Mouse (Mus musculus): ENCODE data around the gene Pawr.
"Not testable (repeated sequence)": the region's sequence is repeated elsewhere in the genome, so short reads cannot be mapped to it uniquely, and the experiment has no call there.

Pawr gene

DNA sequence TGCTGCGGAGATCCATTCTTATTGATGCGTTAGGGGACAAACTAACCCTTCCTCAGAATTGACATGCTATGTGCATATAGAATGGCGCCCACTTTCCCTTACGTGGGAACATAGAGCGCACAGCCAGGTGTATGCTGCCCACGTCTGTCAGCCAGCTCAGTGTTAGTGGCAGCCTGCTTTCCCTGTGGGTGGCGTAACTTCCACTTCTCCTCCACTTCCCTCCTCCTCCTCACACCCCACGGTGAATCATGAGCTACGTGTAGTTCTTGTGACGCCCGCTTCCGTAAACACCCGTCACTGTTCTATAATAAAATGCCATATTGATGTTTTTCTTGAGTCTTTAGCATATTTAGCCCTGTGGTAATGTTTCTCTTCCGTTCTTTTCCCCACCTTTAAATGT is 63.7 kb downstream of the Pawr start:
- no peak for DNase-seq

DNA sequence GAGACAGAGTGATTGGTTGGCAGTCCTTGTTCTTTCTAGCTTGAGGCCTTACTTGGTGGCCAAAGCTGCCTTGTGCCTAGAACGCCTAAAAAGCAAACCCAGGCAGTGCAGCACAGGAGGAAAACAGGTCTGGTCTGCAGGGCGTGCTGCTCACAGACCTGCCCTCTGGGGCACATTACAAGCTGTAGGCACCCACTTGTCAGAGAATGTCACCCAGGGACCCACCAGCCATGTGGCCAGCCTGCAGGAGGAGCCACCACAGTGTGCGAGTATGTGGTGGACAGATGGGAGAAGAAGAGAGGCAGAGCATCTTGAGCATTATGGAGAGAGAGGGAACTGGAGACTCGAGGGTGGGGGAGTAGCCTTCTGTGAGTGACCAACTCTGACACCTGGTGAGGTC is 70.8 kb downstream of the Pawr start:
- DNase-seq = no peak

DNA sequence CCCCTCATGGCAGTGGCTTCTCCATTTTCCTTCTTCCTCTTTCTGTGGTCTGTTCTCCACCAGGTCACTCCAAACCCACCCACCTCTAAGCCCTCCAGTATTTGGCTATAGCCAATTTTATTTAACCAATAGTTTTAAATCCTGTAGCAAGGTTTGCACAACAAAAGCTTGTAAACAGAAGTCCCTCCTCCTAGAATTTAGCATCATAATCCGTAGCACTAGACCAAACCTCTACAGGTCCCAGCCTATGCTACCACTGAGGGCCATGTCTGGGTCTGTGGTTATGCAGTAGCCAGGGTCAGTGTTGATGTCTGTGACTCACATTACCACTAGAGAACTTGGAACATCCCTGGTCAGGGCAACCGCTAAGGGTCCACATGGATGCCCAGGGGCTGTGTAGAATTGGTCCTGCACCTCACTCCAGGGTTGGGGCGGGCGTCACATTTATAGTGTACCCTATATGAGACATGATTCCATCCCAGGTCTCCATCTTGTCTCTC is 71.5 kb downstream of the Pawr start:
- no peak for DNase-seq

DNA sequence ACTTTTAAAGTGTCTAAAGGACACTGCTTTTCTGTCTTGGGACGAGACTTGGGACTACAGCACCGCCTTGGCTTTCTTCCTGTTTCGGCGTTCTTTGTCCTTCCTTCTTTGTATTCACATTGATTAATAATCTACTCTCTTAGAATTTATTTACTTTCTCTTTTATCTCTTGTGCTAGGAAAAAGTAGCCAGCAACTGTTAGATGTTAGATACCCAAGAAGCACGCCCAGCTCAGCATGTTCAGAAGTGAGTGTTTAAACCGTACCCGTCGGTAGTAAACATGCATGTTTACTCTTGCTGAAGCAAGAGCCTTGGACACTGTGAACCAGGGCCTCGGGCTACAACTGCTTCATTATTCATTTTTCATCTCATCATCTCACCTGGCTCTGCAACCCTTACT is 72.2 kb downstream of the Pawr start:
- DNase-seq = no peak

DNA sequence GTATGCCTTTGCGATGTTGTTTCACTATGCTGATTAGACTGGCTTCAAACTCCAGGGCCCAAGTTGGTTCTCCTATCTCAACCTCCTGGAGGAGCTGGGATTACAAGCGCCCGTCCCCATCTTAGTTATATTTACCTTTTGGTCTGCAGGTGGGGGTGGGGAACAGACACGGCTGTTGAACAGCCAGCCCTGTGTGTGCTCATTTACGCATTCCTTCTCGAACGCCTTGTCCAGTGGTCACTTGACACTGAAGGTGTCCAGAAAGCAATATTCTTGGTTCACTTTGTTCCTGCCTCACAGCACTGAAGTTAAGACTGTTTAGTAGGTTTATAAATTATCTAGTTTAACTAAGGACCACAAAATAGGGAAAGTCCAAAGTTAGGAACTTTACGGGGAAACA is 73.2 kb downstream of the Pawr start:
- DNase-seq = no peak

DNA sequence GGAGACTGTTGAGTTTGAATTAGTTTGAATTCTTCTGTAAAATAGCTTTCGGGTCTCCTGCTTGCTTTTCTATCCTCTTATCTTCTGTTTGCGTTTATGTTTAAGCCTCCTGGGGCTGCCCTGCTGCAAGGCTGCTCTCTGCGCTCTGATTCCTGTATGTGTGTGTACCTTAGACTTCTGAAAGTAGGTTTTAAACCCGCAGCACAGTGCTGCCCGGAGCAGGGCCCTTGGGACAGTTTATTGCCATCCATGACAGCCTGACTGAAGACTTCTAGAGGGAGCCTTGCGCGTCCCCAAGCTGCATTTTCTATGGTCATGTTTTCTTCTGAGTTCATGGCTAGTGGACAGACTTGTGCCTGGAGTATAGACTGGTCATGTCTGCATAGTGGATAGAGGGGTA is 74.0 kb downstream of the Pawr start:
- no peak for DNase-seq

DNA sequence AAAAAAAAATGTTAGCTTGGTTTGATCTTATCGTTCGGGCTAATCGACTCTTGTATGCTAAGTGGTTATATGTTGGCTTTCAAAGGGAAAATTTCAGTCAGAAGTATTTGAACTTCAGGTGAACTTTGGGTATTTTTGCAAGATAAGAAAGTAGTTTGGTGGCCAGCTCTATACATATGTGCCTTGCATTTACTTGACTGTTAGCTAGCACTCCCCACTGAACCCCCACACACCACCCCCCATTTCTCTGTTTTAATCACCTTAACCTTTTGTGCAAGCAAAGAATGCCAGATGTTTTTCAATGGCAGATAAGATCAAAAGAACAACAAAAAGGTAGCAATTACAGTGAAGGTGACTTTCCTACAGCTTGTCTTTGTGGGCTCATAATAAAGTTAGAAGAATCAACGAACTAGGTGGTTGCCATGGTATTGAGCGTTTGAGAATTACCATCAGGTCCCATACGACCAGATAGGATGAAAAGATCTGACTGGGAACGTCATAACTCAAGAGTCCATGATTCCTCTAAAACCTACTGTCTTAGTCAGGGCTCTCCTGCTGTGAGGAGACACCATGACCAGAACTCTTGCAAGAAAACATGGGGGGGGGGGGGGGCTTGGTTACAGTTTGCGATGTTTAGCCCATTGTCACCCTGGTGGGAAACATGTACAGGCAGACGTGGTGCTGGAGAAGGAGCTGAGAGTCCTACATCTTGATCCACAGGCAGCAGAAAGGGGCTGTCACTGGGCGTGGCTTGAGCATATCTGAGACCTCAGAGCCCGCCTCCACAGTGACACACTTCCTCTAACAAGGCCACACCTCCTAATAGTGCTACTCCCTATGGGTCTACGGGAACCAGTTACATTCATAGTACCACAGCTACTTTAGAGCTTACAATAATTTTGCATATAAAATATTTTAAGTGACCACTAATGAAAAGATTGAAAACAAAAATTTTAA is 75.2 kb downstream of the Pawr start:
- no peak for DNase-seq

DNA sequence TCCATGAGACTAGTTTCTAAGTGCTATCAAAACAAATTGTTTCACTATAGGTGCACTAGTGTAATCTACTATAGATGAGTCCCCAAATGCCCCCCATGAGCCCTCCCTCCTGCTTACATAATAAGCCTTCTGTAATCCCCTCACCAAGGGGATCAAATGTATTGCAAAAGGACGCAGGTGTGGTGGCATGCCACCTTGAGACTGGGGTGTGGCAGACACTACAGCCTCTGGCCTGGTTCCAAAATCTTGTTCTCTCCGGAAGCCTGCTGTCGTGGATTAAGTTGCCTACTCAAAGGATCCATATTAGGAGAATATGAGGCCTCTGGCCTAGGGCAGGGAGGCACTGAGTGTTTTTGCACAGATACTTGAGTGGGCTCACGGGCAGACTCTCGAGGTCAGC is 76.1 kb downstream of the Pawr start:
- DNase-seq = no peak

DNA sequence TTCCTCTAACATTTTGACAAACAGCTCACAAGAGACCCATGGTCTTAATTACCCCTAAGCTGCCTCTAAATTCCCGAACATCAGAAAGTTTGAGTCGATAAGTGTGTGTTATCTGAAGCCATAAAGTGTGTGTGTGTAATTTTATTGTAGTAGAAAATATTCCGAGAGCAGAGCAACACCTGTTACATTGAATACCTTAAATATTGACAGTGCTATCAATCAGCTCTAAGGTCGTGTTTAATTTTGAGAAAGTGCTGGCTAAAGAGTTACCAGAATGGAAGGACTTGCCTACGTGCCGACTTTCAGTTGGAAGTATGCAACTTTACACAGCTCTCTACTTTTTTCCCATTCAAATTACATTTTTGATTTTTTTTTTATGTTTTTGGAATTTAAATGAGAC is 76.5 kb downstream of the Pawr start:
- DNase-seq = no peak

DNA sequence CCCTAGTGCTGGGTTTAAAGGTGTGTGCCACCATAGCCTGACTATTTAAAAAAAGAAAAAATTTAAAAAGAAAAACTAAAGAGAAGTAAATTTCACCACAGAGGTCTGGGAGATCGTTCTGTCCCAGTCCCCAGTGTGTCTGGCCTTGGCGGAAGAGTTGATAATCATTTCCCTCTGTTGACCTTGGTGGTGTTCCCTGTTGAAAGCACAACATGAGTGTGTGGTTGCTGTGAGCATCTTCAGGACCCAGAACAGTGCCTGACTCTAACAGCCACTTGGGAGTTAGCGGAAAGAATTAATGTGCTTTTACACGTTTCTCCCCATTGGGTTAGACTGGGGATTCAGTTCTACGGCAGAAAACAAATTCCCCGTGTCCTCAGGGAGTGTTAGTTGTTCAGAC is 77.1 kb downstream of the Pawr start:
- DNase-seq = no peak

DNA sequence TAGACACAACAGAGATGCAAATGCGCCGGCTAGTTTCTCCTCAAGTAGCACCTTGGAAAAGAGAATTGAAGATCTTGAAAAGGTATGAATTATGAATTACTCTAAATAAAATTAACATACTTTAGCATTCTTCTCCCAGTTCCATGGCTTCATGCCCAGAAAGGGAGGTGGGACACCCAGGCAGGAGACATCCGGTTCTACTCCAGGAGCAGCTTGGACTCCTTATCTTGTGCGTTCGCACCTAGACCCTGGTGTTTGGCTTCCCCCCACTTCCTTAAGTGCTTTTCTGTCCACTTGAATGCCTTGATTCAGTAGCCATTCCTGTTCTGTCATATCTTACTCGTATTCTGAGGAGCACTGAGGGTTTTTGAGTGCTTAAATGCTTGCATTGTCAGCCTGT is 77.6 kb downstream of the Pawr start:
- no peak for DNase-seq

DNA sequence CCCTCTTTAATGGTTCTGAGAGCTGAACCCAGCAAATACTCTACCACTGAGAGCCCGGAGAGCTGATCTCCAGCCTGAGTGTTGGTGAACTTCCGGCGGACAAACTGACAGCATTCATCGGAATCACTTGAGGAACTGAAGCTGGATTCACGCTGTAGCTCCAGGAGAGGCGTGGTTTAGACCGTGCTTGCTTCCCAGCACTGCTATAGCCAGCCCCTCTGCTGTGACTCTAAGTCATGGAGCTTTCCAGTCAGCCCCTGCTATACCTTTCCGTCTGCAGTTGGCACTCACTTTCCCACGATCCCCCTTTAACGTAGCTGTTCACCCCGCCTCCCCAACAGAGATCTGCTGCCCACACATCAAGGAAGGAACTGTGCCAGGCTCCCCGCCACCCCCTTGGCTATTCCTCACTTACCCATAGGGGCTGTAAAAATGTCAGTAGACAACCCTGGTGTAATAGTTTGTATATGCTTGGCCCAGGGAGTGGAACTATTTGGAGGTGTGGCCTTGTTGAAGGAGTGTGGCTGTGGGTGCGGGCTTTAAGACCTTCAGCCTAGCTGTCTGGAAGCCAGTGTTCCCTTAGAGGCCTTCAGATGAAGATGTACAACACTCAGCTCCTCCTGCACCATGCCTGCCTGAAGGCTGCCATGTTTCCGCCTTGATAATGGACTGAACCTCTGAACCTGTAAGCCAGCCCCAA is 83.2 kb downstream of the Pawr start:
- no peak for DNase-seq

DNA sequence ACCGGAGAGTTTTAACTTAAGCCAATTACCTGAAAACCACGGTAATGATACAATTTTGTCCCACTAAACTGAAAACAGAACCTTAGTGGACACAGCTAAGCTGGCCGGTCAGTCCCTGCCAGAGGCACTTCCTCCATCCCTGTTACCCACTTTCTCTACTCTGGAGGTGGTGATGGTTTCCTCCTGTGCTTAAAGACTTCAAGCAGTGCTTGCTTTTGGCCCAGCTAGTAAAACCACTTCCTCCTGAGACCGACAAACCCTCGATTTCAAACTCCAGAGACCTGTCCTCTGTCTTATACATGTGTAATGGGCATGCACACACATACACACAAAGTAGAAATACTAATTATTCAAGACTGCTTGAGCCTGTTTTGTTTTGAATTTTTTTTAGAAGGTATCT is 85.5 kb downstream of the Pawr start:
- no peak for DNase-seq

DNA sequence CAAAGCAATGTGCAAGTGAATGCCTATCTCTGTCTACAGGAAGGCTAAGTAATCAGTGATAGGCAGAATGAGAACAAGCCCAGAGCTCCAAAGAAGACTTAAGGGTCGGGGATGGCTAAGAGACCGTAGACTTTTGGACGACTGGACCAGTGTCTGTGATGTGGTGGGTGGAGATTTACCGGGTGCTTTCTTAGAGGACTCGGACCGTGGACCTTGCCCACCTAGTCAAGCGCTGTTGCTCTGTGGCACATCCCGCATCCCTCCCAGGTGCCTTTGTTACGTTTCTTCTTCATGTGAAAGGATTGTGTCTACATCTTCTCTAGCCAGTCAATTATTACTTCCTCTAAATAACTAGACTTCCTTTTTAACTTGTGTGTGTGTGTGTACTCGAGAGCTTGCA is 98.6 kb downstream of the Pawr start:
- no peak for DNase-seq

DNA sequence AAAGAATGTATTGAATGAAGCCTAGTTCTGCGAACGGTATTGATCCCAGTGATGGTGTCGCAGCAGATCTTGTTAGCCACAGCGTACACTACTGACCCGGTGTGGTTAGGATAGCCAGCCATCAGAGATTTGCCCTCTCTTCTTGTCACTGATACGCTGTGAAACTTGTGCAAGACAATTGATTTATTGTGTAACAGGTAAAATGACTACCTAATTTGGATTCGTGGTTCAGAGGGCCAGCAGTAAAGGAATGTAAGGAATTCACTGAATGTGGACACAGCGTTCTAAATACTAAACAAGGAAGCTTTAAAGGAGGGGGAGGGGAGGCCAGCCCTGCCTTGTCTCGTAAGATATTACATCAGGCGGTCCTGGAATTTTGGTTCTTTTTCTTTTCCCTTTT is 100.3 kb downstream of the Pawr start:
- no peak for DNase-seq

DNA sequence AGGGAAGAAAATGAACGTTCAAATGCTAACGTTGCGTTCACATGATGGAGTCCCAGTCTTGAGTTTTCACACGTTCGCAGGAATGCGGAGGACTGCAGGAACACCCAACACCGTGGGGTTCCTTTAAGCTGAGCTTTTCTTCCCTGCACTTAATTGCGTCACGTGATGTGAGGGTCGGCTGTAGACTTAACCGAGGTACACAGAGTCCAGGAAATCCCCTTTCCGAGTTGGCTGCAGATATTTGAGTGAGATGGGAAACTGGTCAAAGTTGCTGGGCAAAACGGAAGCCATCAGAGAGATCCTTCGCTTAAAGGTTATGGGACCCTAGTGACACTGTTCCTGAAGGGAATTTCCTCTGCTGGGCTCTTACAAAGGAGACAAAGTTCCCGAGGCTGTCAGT is 102.1 kb downstream of the Pawr start:
- no peak for DNase-seq

DNA sequence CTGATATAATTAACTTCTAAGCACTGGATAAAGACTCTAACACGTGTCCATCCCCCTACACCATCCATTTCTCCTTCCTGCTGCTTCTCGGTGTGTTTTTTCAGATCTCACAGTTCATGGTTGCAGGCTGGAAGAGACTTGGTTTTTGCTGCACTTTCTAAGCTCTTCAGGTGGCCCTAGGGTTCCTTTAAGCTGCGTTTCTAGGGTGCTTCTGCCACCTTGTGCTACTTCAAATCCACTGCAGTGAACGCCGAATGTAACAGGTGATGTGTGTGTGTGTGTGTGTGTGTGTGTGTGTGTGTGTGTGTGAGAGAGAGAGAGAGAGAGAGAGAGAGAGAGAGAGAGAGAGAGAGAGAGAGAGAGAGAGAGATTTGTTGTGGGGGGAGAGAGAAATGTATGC is 103.7 kb downstream of the Pawr start:
- DNase-seq = no peak

DNA sequence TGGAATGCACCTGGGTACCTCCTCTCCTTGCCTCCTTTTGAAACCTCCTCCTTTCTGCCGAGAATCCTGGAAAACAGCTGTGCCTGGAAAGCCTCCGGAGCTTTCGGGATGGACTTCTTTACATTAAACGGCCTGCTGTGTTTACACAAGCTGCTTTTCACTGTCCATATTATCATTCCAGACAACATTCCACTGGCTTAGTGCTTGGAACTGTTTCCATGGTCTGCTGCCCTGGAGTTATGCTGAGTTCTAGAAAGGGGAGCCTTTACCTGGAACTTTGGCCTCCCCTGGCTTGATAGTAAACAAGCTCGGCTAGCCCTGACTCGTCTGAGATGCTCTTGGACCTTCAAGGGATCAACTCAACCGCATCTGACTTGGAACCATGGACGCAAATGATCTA is 104.4 kb downstream of the Pawr start:
- no peak for DNase-seq

DNA sequence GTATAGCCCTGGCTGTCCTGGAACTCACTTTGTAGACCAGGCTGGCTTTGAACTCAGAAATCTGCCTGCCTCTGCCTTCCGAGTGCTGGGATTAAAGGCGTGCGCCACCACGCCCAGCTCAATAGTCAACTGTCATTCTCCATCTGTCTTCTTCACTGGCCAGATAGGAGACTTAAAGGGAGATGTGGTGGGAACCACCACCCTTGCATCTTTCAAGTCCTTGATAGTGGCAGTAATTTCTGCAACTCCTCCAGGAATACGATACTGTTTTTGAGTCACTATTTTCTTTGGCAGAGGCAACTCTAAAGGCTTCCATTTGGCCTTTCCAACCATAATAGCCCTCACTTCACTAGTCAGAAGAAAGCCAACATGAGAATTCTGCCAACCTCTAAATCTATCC is 108.3 kb downstream of the Pawr start:
- DNase-seq = not testable (repeated sequence)

DNA sequence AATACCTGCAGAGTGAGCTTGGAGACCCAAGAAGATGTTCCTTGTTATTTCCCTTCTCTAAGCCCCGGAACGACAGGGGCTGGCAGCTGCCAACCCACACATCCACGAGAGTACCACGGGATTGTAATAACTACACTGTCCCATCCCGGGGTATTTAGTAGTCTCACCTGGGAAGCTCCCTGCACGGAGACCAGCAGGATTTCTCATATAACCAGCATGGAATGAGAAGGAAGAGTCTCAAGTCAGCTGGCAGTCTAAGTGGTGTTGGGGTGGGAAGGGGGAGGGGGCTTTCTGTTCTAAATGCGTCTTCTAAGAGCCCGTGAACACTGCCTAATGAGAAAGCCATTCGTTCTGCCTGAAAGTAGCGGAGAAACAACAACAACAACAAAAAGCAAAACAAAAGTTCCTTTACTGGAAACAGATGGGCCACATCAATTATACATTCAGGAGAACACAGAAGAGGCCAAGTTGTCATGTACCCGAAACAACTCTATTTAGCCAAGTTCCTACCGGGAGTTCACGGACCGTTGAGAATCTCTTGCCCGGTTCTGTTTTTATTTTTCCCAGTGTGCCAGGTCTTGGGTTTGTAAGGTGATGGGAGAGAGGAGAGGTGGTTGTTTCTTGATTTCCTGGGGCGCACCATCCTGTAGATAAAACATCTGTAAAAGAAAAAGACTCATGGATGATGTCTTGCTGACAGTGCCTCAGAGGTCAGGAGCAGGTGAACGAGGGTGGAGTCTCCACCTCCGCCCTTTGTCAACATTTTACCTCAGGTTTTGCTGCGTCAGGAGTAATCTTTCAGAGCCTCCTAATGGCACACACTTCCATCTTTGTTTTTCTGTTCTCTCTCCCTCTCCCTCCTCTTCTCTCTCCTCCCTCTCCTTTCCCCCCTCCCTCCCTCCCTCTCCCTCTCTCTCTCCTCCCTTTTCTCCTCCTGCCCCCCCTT is 112.3 kb downstream of the Pawr start:
- no peak for DNase-seq

DNA sequence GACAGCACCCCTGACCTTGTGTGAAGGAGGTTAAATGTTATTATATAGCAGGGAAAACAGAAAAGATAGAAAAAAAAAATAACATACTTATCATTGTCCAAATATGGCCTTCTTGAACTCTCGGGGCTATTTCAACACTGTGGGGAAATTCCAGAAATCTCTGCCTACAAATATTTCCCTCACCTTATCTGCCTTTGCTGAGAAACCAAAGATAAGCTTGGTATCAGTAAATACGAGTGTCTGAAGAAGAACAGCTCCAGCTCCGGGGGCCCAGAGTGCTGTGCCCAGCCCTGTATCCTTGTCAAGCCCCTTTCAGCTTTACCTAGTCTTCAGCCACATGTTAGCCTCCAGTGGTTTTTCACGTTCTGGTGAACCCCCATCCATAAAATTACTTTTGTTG is 113.2 kb downstream of the Pawr start:
- DNase-seq = no peak

DNA sequence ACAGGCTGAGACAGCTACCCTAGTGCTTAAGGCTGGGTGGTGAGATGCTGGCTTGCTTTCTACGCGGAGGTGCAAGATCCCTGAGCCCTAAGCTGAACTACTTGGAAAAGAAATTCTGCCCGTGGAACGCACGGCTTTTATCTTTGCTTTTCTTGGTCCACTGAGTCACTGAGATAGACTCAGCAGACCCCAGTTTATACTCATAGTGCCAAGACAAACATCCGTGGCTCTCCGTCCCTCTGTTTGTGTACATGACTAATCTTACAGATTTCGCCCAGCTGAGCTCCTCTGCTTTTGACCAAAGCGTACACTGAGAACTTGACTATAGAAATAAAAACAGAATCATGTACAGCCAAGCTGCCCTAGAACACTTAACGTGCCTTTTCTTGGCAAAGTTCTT is 113.7 kb downstream of the Pawr start:
- no peak for DNase-seq

Data from cerebellum, adult 11 months (tissue).